Mouse (Mus musculus) brain, embryonic 14.5 days (tissue): ENCODE data around the gene Csrp1.

ENCODE experiments used
- CTCF ChIP-seq: fragments of 200-500 bp; IDR thresholded peaks from 2 replicates; pipeline ENCODE4 v1.5.1; 2012; ENCODE audit warnings: inconsistent platforms, mild to moderate bottlenecking, moderate library complexity, borderline replicate concordance; ENCODE audit not compliant: insufficient read depth, insufficient read length; ENCODE audit errors: extremely low read depth
- POLR2A ChIP-seq: fragments of 200-500 bp; IDR thresholded peaks from 2 replicates; pipeline ENCODE4 v1.6.1; 2012; ENCODE audit warnings: mild to moderate bottlenecking, inconsistent platforms, borderline replicate concordance; ENCODE audit not compliant: poor library complexity, insufficient read depth, insufficient read length, severe bottlenecking; ENCODE audit errors: extremely low read depth

- no peak for TF ChIP-seq CTCF
- TF ChIP-seq POLR2A: no peak
Observed at GRCm38 (mm10) chr1:135729821-135730220, 10.0 kb downstream of the Csrp1 start.
